Mouse (Mus musculus) limb, embryonic 15.5 days (tissue): ENCODE data around the gene Nacad. TPM values are rescaled to one million over a fixed set of nuclear protein-coding genes. Genes with fewer than 3 reads are reported as not detected.

Experiments
- ATAC-seq: fragments of 200-750 bp; cut with Nextera tagmentation; 2 replicates; pipeline ENCODE4 v1.8.0; 2017; ENCODE audit warnings: low read depth, moderate TSS enrichment; ENCODE audit not compliant: insufficient number of reproducible peaks, low FRiP score, low TSS enrichment
- H3K27ac ChIP-seq: fragments of 300-500 bp; sonication (generic); 2 replicates; pipeline ENCODE4 v1.5.1; 2015; ENCODE audit warnings: moderate library complexity, mild to moderate bottlenecking, inconsistent platforms
- H3K27me3 ChIP-seq: fragments of 300-500 bp; sonication (generic); 2 replicates; pipeline ENCODE4 v1.6.1; 2015; ENCODE audit warnings: inconsistent platforms
- H3K36me3 ChIP-seq: fragments of 300-500 bp; sonication (generic); 2 replicates; pipeline ENCODE4 v1.6.1; 2015; ENCODE audit warnings: inconsistent platforms
- H3K4me1 ChIP-seq: fragments of 300-500 bp; sonication (generic); 2 replicates; pipeline ENCODE4 v1.6.1; 2015; ENCODE audit warnings: inconsistent platforms
- H3K4me2 ChIP-seq: fragments of 300-500 bp; sonication (generic); 2 replicates; pipeline ENCODE4 v1.6.1; 2015; ENCODE audit warnings: mild to moderate bottlenecking, inconsistent platforms
- H3K4me3 ChIP-seq: fragments of 300-500 bp; sonication (generic); 2 replicates; pipeline ENCODE4 v1.5.1; 2015; ENCODE audit warnings: mild to moderate bottlenecking, inconsistent platforms
- H3K9ac ChIP-seq: fragments of 300-500 bp; sonication (generic); 2 replicates; pipeline ENCODE4 v1.6.1; 2015; ENCODE audit warnings: inconsistent platforms
- H3K9me3 ChIP-seq: fragments of 300-500 bp; sonication (generic); 2 replicates; pipeline ENCODE4 v1.6.1; 2016; ENCODE audit warnings: inconsistent platforms
- WGBS: fragments of 180-500 bp; shearing (Covaris S2); methylation state at CpG from one replicate; pipeline ENCODE4 v1.1.7; 2015; 5-methylcytosine and 5-hydroxymethylcytosine counted together
- polyA plus RNA-seq: library from polyadenylated mRNA; unstranded; fragments of >200 nt; fragmentation: Nextera tagmentation; extraction: Ambion mirVana; gene quantifications from 2 replicates; pipeline ENCODE4 v1.2.1, GENCODE M21; 2015

Gene Nacad
- polyA plus RNA-seq, 1 experiment from 2014 or later, result 1.6 TPM

- no peak for ATAC-seq
- Histone ChIP-seq H3K4me3 (no peak overlapping the region), H3K4me2 (no peak overlapping the region), H3K27me3 (no peaks in the 10 kb centered on the region), H3K27ac (no peak overlapping the region), H3K9ac (no peak overlapping the region), H3K9me3 (no peaks in the 10 kb centered on the region), H3K4me1 (peaks cover 26% of the 10 kb centered on the region), H3K36me3 (peaks cover 16% of the 10 kb centered on the region)
- 86% methylated on average over 4 of the region's 4 CpGs for WGBS
Observed at GRCm38 (mm10) chr11:6627731-6628130, 21.9 kb upstream of the Nacad start.

GRCm38 (mm10) chr11:6626388-6626772 is 20.5 kb upstream of the Nacad start:
- WGBS, result 10% methylated on average over 16 of the region's 16 CpGs
- H3K27me3 ChIP-seq, result no peaks in the 10 kb centered on the region
- peak; percentile 20 for ATAC-seq

GRCm38 (mm10) chr11:6625478-6626387 is 19.9 kb upstream of the Nacad start, which contains the start of gene Tbrg4:
Gene Tbrg4 (minus strand): TSS chr11:6626067.
- H3K9me3 ChIP-seq, result no peaks in the 10 kb centered on the region
- ATAC-seq, result peak; percentile 86
- H3K4me2 ChIP-seq, result peak within 1 kb of the TSS; percentile 77
- H3K4me3 ChIP-seq, result peak within 1 kb of the TSS; percentile 78
- under 1% methylated on average over 66 of the region's 66 CpGs for WGBS
- H3K9ac ChIP-seq, result peak within 1 kb of the TSS; percentile 70
- no peaks in the 10 kb centered on the region for H3K27me3 ChIP-seq
- peaks cover 33% of the 10 kb centered on the region for H3K36me3 ChIP-seq
- H3K4me1 ChIP-seq, result peaks cover 26% of the 10 kb centered on the region
- H3K27ac ChIP-seq, result peak within 1 kb of the TSS; percentile 95

More at GRCm38 (mm10) chr11:6626388-6626772, 20.5 kb upstream of the Nacad start:
- Histone ChIP-seq H3K9me3 (no peaks in the 10 kb centered on the region), H3K27ac (peak overlapping the region; percentile 95), H3K4me2 (peak overlapping the region; percentile 77), H3K4me3 (peak overlapping the region; percentile 78), H3K9ac (peak overlapping the region; percentile 70), H3K4me1 (peaks cover 26% of the 10 kb centered on the region), H3K36me3 (peaks cover 26% of the 10 kb centered on the region)

- Histone ChIP-seq H3K4me2 (peak overlapping the region; percentile 59), H3K27me3 (no peaks in the 10 kb centered on the region), H3K4me3 (peak overlapping the region; percentile 78), H3K9ac (peak overlapping the region; percentile 70; the same call in 1 of the 2 replicates), H3K9me3 (no peaks in the 10 kb centered on the region), H3K4me1 (peaks cover 26% of the 10 kb centered on the region), H3K36me3 (peaks cover 42% of the 10 kb centered on the region), H3K27ac (no peak overlapping the region)
- ATAC-seq, result no peak
- 67% methylated on average over 14 of the region's 14 CpGs for WGBS
Observed at GRCm38 (mm10) chr11:6624619-6625382, 18.9 kb upstream of the Nacad start.

- H3K9ac ChIP-seq, result no peak overlapping the region
- no peak for ATAC-seq
- no peaks in the 10 kb centered on the region for H3K9me3 ChIP-seq
- no peak overlapping the region for H3K4me2 ChIP-seq
- H3K4me3 ChIP-seq, result no peak overlapping the region
- no peak overlapping the region for H3K27ac ChIP-seq
- 93% methylated on average over 10 of the region's 10 CpGs for WGBS
- H3K36me3 ChIP-seq, result peaks cover 53% of the 10 kb centered on the region
- H3K27me3 ChIP-seq, result no peaks in the 10 kb centered on the region
- H3K4me1 ChIP-seq, result peaks cover 26% of the 10 kb centered on the region
Observed at GRCm38 (mm10) chr11:6623704-6624103, 17.9 kb upstream of the Nacad start.

GRCm38 (mm10) chr11:6615250-6616205 is 9.7 kb upstream of the Nacad start:
- Histone ChIP-seq H3K9ac (no peak overlapping the region), H3K4me2 (no peak overlapping the region), H3K9me3 (no peaks in the 10 kb centered on the region), H3K27ac (no peak overlapping the region), H3K4me3 (no peak overlapping the region), H3K36me3 (peaks cover 89% of the 10 kb centered on the region), H3K27me3 (no peaks in the 10 kb centered on the region), H3K4me1 (no peaks in the 10 kb centered on the region)
- WGBS, result 90% methylated on average over 12 of the region's 12 CpGs
- no peak for ATAC-seq

- H3K9me3 ChIP-seq, result no peaks in the 10 kb centered on the region
- peak overlapping the region; percentile 81 for H3K4me2 ChIP-seq
- peaks cover 31% of the 10 kb centered on the region for H3K4me1 ChIP-seq
- peak overlapping the region; percentile 41 for H3K4me3 ChIP-seq
- 0 out of 2 replicates have a peak overlapping the region, but pooled peaks have one; percentile 11 for H3K9ac ChIP-seq
- peaks cover 32% of the 10 kb centered on the region for H3K27me3 ChIP-seq
- no peak overlapping the region for H3K27ac ChIP-seq
- WGBS, result 12% methylated on average over 13 of the region's 13 CpGs
- peaks cover 2% of the 10 kb centered on the region; the same call in 1 of the 2 replicates for H3K36me3 ChIP-seq
- no peak for ATAC-seq
Observed at GRCm38 (mm10) chr11:6605021-6605481, 802 bp downstream of the Nacad start.

GRCm38 (mm10) chr11:6604604-6604936 is 1.3 kb downstream of the Nacad start:
- no peak for ATAC-seq
- Histone ChIP-seq H3K36me3 (peaks cover 2% of the 10 kb centered on the region; the same call in 1 of the 2 replicates), H3K27me3 (peaks cover 32% of the 10 kb centered on the region), H3K9ac (no peak overlapping the region), H3K4me1 (peaks cover 31% of the 10 kb centered on the region), H3K4me3 (peak overlapping the region; percentile 41; the same call in 1 of the 2 replicates), H3K4me2 (peak overlapping the region; percentile 81), H3K9me3 (no peaks in the 10 kb centered on the region), H3K27ac (no peak overlapping the region)

GRCm38 (mm10) chr11:6603887-6604603 is 1.8 kb downstream of the Nacad start:
- WGBS, result 15% methylated on average over 12 of the region's 12 CpGs
- H3K27me3 ChIP-seq, result peaks cover 32% of the 10 kb centered on the region
- H3K4me1 ChIP-seq, result peaks cover 35% of the 10 kb centered on the region
- no peak overlapping the region for H3K4me3 ChIP-seq
- ATAC-seq, result no peak
- peak overlapping the region; percentile 26; the same call in 1 of the 2 replicates for H3K4me2 ChIP-seq
- H3K36me3 ChIP-seq, result peaks cover 2% of the 10 kb centered on the region; the same call in 1 of the 2 replicates
- H3K9ac ChIP-seq, result no peak overlapping the region; the same call in 1 of the 2 replicates
- H3K27ac ChIP-seq, result no peak overlapping the region
- H3K9me3 ChIP-seq, result no peaks in the 10 kb centered on the region

GRCm38 (mm10) chr11:6603224-6603623 is 2.6 kb downstream of the Nacad start:
- peaks cover 32% of the 10 kb centered on the region for H3K27me3 ChIP-seq
- H3K4me3 ChIP-seq, result no peak overlapping the region
- peaks cover 43% of the 10 kb centered on the region for H3K4me1 ChIP-seq
- no peak overlapping the region for H3K27ac ChIP-seq
- no peak for ATAC-seq
- no peak overlapping the region for H3K9ac ChIP-seq
- H3K4me2 ChIP-seq, result no peak overlapping the region
- H3K36me3 ChIP-seq, result peaks cover 5% of the 10 kb centered on the region; the same call in 1 of the 2 replicates
- WGBS, result 79% methylated on average over 9 of the region's 9 CpGs
- H3K9me3 ChIP-seq, result no peaks in the 10 kb centered on the region
